ENCODE assay signal across 10 mouse cellular contexts in the genomic region with DNA sequence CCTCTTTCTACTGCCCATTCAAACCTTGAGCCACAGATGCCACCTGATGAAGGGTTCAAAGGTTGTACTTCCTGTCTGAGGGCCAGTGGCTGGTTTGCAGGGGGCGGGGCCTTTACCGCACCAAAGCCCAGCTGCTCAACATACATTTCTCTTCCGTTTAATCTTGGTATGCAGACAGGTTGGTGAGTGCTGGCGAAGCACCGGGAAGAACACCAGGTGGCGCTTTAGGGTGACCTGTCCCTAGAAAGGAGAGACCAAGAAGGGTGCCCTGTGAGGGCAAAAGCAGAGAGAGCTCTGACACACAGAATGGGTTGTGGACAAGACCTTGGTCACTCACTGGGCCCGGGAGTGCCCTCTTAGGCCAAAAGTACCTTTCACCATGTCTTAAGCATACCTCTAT. TPM values are rescaled to one million over a fixed set of nuclear protein-coding genes. Genes with fewer than 3 reads are reported as not detected.
A peak's percentile ranks its signal among the peaks of the same experiment; 100 is the strongest.
DNase-seq lines count a peak whose midpoint lies in the region; ATAC-seq and TF ChIP-seq lines count a peak whose summit lies in the region.
"Had no signal": no experiment of that assay in that cellular context is flagged by ENCODE, and none has a peak within 500 bp of the region (broad histone marks: within the 10 kb centered on the region; RNA-seq: fewer than 3 reads in every experiment).

No protein-coding gene starts in this region.

- no peak for ATAC-seq in forebrain, postnatal 0 days
- ATAC-seq in forebrain, embryonic 16.5 days: no peak
- ATAC-seq in midbrain, postnatal 0 days (ENCODE audit: low FRiP score): no peak
- ATAC-seq in inflammation-experienced regulatory T-cells, adult 6 months: no peak

- no peak overlapping the region for H3K4me3 ChIP-seq in forebrain, postnatal 0 days (ENCODE audit: low read depth, low read length)
- no peak overlapping the region for H3K4me3 ChIP-seq in forebrain, embryonic 16.5 days (replicated peaks; ENCODE audit: low read length)
- no peak overlapping the region for H3K4me3 ChIP-seq in gastrocnemius, adult 2 months
- H3K4me3 ChIP-seq in midbrain, postnatal 0 days (ENCODE audit: low read depth, low read length): no peak overlapping the region
- H3K4me3 ChIP-seq: heart, embryonic 13.5 days; neural tube, embryonic 12.5 days had no signal

- H3K9me3 ChIP-seq in forebrain, postnatal 0 days (ENCODE audit: low read length): no peaks in the 10 kb centered on the region
- H3K9me3 ChIP-seq in forebrain, embryonic 16.5 days (ENCODE audit: control insufficient read depth, low read length): no peaks in the 10 kb centered on the region
- no peaks in the 10 kb centered on the region for H3K9me3 ChIP-seq in midbrain, postnatal 0 days (ENCODE audit: low read length)
- H3K9me3 ChIP-seq: heart, embryonic 13.5 days; neural tube, embryonic 12.5 days had no signal

- TF ChIP-seq CTCF in forebrain, postnatal 0 days (IDR thresholded peaks at IDR 0.05; ENCODE audit: low read depth): peak; percentile 67
- peak; percentile 75 for TF ChIP-seq CTCF in gastrocnemius, adult 2 months (IDR thresholded peaks at IDR 0.05)
- peak; percentile 79 for TF ChIP-seq CTCF in midbrain, postnatal 0 days (IDR thresholded peaks at IDR 0.05)

- intact Hi-C loops in gastrocnemius, adult 2 months (cut with DNase I): loop anchor here (1.0 kb wide), 1 partner anchor 143 kb away; no protein-coding TSS in a partner anchor

- no peak overlapping the region for H3K27ac ChIP-seq in forebrain, postnatal 0 days (ENCODE audit: low read depth, low read length)
- no peak overlapping the region for H3K27ac ChIP-seq in forebrain, embryonic 16.5 days (ENCODE audit: low read length)
- H3K27ac ChIP-seq in gastrocnemius, adult 2 months: no peak overlapping the region
- no peak overlapping the region for H3K27ac ChIP-seq in midbrain, postnatal 0 days (ENCODE audit: low read depth, low read length)
- H3K27ac ChIP-seq: heart, embryonic 13.5 days; neural tube, embryonic 12.5 days had no signal

- H3K27me3 ChIP-seq in forebrain, postnatal 0 days (ENCODE audit: insufficient read depth, low read length): no peaks in the 10 kb centered on the region
- no peaks in the 10 kb centered on the region for H3K27me3 ChIP-seq in forebrain, embryonic 16.5 days (replicated peaks; ENCODE audit: control insufficient read depth, insufficient read depth, low read length)
- H3K27me3 ChIP-seq in midbrain, postnatal 0 days (ENCODE audit: insufficient read depth, low read length): no peaks in the 10 kb centered on the region
- H3K27me3 ChIP-seq: neural tube, embryonic 12.5 days had no signal

- peaks cover 16% of the 10 kb centered on the region for H3K4me1 ChIP-seq in forebrain, postnatal 0 days (ENCODE audit: insufficient read depth)
- peaks cover 19% of the 10 kb centered on the region for H3K4me1 ChIP-seq in forebrain, embryonic 16.5 days (replicated peaks; ENCODE audit: control insufficient read depth, insufficient read depth, low read length)
- H3K4me1 ChIP-seq in midbrain, postnatal 0 days (ENCODE audit: insufficient read depth, low read length): peaks cover 6% of the 10 kb centered on the region; the same call in 1 of the 2 replicates
- H3K4me1 ChIP-seq: heart, embryonic 13.5 days; neural tube, embryonic 12.5 days had no signal

- H3K4me2 ChIP-seq in forebrain, postnatal 0 days (ENCODE audit: low read depth): no peak overlapping the region
- H3K4me2 ChIP-seq in forebrain, embryonic 16.5 days (ENCODE audit: low read length): no peak overlapping the region
- no peak overlapping the region for H3K4me2 ChIP-seq in midbrain, postnatal 0 days (ENCODE audit: low read depth, low read length, poor library complexity, severe bottlenecking)
- H3K4me2 ChIP-seq: heart, embryonic 13.5 days; neural tube, embryonic 12.5 days had no signal

- no peaks in the 10 kb centered on the region for H3K36me3 ChIP-seq in forebrain, postnatal 0 days (ENCODE audit: insufficient read depth)
- H3K36me3 ChIP-seq in forebrain, embryonic 16.5 days (ENCODE audit: control insufficient read depth, insufficient read depth): no peaks in the 10 kb centered on the region
- no peaks in the 10 kb centered on the region for H3K36me3 ChIP-seq in midbrain, postnatal 0 days (ENCODE audit: insufficient read depth, low read length)
- H3K36me3 ChIP-seq: heart, embryonic 13.5 days; neural tube, embryonic 12.5 days had no signal

- DNase-seq in forebrain, postnatal 0 days: peak; percentile 56
- DNase-seq in A20 (ENCODE audit: low read depth, low spot score): peak; percentile 56
- peak; percentile 68 for DNase-seq in adrenal gland, postnatal 25 days
- DNase-seq in gastrocnemius, adult 2 months: peak; percentile 65
- peak; percentile 87 for DNase-seq in kidney, postnatal 10 days
- DNase-seq in midbrain, postnatal 0 days (ENCODE audit: low spot score): peak; percentile 69

- no peak overlapping the region for H3K9ac ChIP-seq in forebrain, postnatal 0 days
- H3K9ac ChIP-seq in forebrain, embryonic 16.5 days (replicated peaks; ENCODE audit: low read depth, low read length): no peak overlapping the region
- no peak overlapping the region for H3K9ac ChIP-seq in midbrain, postnatal 0 days (replicated peaks; ENCODE audit: low read length, poor library complexity, severe bottlenecking)
- H3K9ac ChIP-seq: heart, embryonic 13.5 days; neural tube, embryonic 12.5 days had no signal

- WGBS in forebrain, postnatal 0 days: 18% methylated on average over 7 of the region's 7 CpGs
- 11% methylated on average over 7 of the region's 7 CpGs for WGBS in forebrain, embryonic 16.5 days
- 12% methylated on average over 7 of the region's 7 CpGs for WGBS in midbrain, postnatal 0 days

RNA-seq across cellular contexts. Expression of a gene that starts 16.0 kb away (rescaled TPM):
- total RNA-seq in forebrain, postnatal 0 days (2014; rRNA removed): 0.24 and 0.77 TPM in 2 replicates
- 0.28 and 0.42 TPM in 2 replicates for polyA plus RNA-seq in forebrain, postnatal 0 days (2015; fragmentation: Nextera tagmentation; extraction: Ambion mirVana)
- not detected in 2 replicates for polyA plus RNA-seq in forebrain, embryonic 16.5 days (2015; fragmentation: Nextera tagmentation; extraction: Ambion mirVana)
- total RNA-seq in adrenal gland, postnatal 25 days (2021): 0.24 TPM in 1 of 2 replicates, not detected in the other
- not detected for total RNA-seq in gastrocnemius, adult 2 months (2021)
- total RNA-seq in midbrain, postnatal 0 days (2014; rRNA removed): 0.44 TPM in 1 of 2 replicates, not detected in the other
- polyA plus RNA-seq in midbrain, postnatal 0 days (2015; fragmentation: Nextera tagmentation; extraction: Ambion mirVana): 0.54 and 0.57 TPM in 2 replicates
- not detected for polyA plus RNA-seq in inflammation-experienced regulatory T-cells, adult 6 months (2017; shearing (Covaris generic))

RNA-seq across cellular contexts. Expression of a gene that starts 28.3 kb away (rescaled TPM):
- total RNA-seq in forebrain, postnatal 0 days (2014; rRNA removed): 4.0 and 5.6 TPM in 2 replicates
- 2.4 and 3.5 TPM in 2 replicates for polyA plus RNA-seq in forebrain, postnatal 0 days (2015; fragmentation: Nextera tagmentation; extraction: Ambion mirVana)
- 1.3 and 1.9 TPM in 2 replicates for polyA plus RNA-seq in forebrain, embryonic 16.5 days (2015; fragmentation: Nextera tagmentation; extraction: Ambion mirVana)
- 1.1 and 2.0 TPM in 2 replicates for total RNA-seq in adrenal gland, postnatal 25 days (2021)
- total RNA-seq in gastrocnemius, adult 2 months (2021): under 1 TPM in 1 of 2 experiments, not detected in 1; 0.20 TPM
- total RNA-seq in midbrain, postnatal 0 days (2014; rRNA removed): 5.4 and 9.6 TPM in 2 replicates
- polyA plus RNA-seq in midbrain, postnatal 0 days (2015; fragmentation: Nextera tagmentation; extraction: Ambion mirVana): 3.5 and 4.3 TPM in 2 replicates
- polyA plus RNA-seq in inflammation-experienced regulatory T-cells, adult 6 months (2017; shearing (Covaris generic)): not detected

RNA-seq across cellular contexts. Expression of a gene that starts 48.8 kb away (rescaled TPM):
- 0.23 TPM in 1 of 2 replicates, not detected in the other for total RNA-seq in forebrain, postnatal 0 days (2014; rRNA removed)
- not detected in 2 replicates for polyA plus RNA-seq in forebrain, postnatal 0 days (2015; fragmentation: Nextera tagmentation; extraction: Ambion mirVana)
- polyA plus RNA-seq in forebrain, embryonic 16.5 days (2015; fragmentation: Nextera tagmentation; extraction: Ambion mirVana): not detected in 2 replicates
- total RNA-seq in adrenal gland, postnatal 25 days (2021): 19.2 and 21.7 TPM in 2 replicates
- not detected for total RNA-seq in gastrocnemius, adult 2 months (2021)
- total RNA-seq in midbrain, postnatal 0 days (2014; rRNA removed): 0.33 and 1.9 TPM in 2 replicates
- polyA plus RNA-seq in midbrain, postnatal 0 days (2015; fragmentation: Nextera tagmentation; extraction: Ambion mirVana): 0.06 TPM in 1 of 2 replicates, not detected in the other
- polyA plus RNA-seq in inflammation-experienced regulatory T-cells, adult 6 months (2017; shearing (Covaris generic)): not detected
- polyA plus RNA-seq: heart, embryonic 13.5 days had no signal
